ENCODE assay signal across 8 mouse cellular contexts in genomic region chr8:123290166-123290565, GRCm38 (mm10). TPM values are rescaled to one million over a fixed set of nuclear protein-coding genes. Genes with fewer than 3 reads are reported as not detected.
A peak's percentile ranks its signal among the peaks of the same experiment; 100 is the strongest.
DNase-seq lines count a peak whose midpoint lies in the region; ATAC-seq and TF ChIP-seq lines count a peak whose summit lies in the region.
"Had no signal": no experiment of that assay in that cellular context is flagged by ENCODE, and none has a peak within 500 bp of the region (broad histone marks: within the 10 kb centered on the region; RNA-seq: fewer than 3 reads in every experiment).

No protein-coding gene starts in this region.

- H3K9me3 ChIP-seq in hindbrain, postnatal 0 days (ENCODE audit: low read length), result no peaks in the 10 kb centered on the region
- no peaks in the 10 kb centered on the region for H3K9me3 ChIP-seq in hindbrain, embryonic 16.5 days (ENCODE audit: control insufficient read depth, low read length)
- H3K9me3 ChIP-seq: lung, embryonic 15.5 days had no signal

- no peaks in the 10 kb centered on the region for H3K4me1 ChIP-seq in hindbrain, postnatal 0 days (ENCODE audit: insufficient read depth, low read length)
- no peaks in the 10 kb centered on the region for H3K4me1 ChIP-seq in hindbrain, embryonic 16.5 days (ENCODE audit: control insufficient read depth, insufficient read depth, low read depth, low read length)
- H3K4me1 ChIP-seq in cortical plate, adult 2 months (ENCODE audit: control insufficient read depth, insufficient read depth, low read length), result no peaks in the 10 kb centered on the region
- H3K4me1 ChIP-seq: lung, embryonic 15.5 days had no signal

- H3K4me2 ChIP-seq in hindbrain, postnatal 0 days (ENCODE audit: low read depth, low read length), result no peak overlapping the region
- no peak overlapping the region for H3K4me2 ChIP-seq in hindbrain, embryonic 16.5 days (ENCODE audit: low read length)
- H3K4me2 ChIP-seq: lung, embryonic 15.5 days had no signal

- no peaks in the 10 kb centered on the region for H3K36me3 ChIP-seq in hindbrain, postnatal 0 days (ENCODE audit: insufficient read depth, low read length)
- no peaks in the 10 kb centered on the region for H3K36me3 ChIP-seq in hindbrain, embryonic 16.5 days (ENCODE audit: control insufficient read depth, insufficient read depth, low read length)

- no peak overlapping the region for H3K27ac ChIP-seq in hindbrain, postnatal 0 days
- H3K27ac ChIP-seq in hindbrain, embryonic 16.5 days (ENCODE audit: low read depth, low read length), result no peak overlapping the region
- no peak overlapping the region for H3K27ac ChIP-seq in cortical plate, adult 2 months (ENCODE audit: insufficient read depth, low read length)
- H3K27ac ChIP-seq: lung, embryonic 15.5 days had no signal

- peak; percentile 57 for DNase-seq in hindbrain, postnatal 0 days (ENCODE audit: low spot score)
- DNase-seq in 416B (ENCODE audit: low read depth), result peak; percentile 65
- DNase-seq in B cell, adult 2 months, result peak; percentile 60 to 63
- DNase-seq in lung, postnatal 10 days, result peak; percentile 54

- H3K4me3 ChIP-seq in hindbrain, postnatal 0 days (ENCODE audit: low read length), result no peak overlapping the region
- no peak overlapping the region for H3K4me3 ChIP-seq in hindbrain, embryonic 16.5 days (ENCODE audit: low read length)
- no peak overlapping the region for H3K4me3 ChIP-seq in cortical plate, adult 2 months (ENCODE audit: insufficient read depth, low read length)
- H3K4me3 ChIP-seq: lung, embryonic 15.5 days had no signal

- no peaks in the 10 kb centered on the region for H3K27me3 ChIP-seq in hindbrain, postnatal 0 days (ENCODE audit: insufficient read depth, low read length)
- H3K27me3 ChIP-seq in hindbrain, embryonic 16.5 days (replicated peaks; ENCODE audit: control insufficient read depth, insufficient read depth, low read length), result no peaks in the 10 kb centered on the region
- H3K27me3 ChIP-seq: lung, embryonic 15.5 days had no signal

- peak; percentile 70 for TF ChIP-seq CTCF in hindbrain, postnatal 0 days (IDR thresholded peaks at IDR 0.05; ENCODE audit: low read depth)
- TF ChIP-seq CTCF in cortical plate, adult 2 months (IDR thresholded peaks at IDR 0.05; ENCODE audit: extremely low read depth, insufficient read depth, low read length), result peak; percentile 43

- 78% methylated on average over 4 of the region's 4 CpGs for WGBS in hindbrain, postnatal 0 days
- 73% methylated on average over 4 of the region's 4 CpGs for WGBS in hindbrain, embryonic 16.5 days

- no peak for ATAC-seq in hindbrain, postnatal 0 days
- no peak for ATAC-seq in hindbrain, embryonic 16.5 days
- no peak for ATAC-seq in erythroblast, adult 5-6 weeks (replicated peaks; ENCODE audit: low FRiP score, poor library complexity, severe bottlenecking)

- TF ChIP-seq POLR2A in cortical plate, adult 2 months (IDR thresholded peaks at IDR 0.05; ENCODE audit: extremely low read depth, insufficient read depth, low read length), result no peak

- H3K9ac ChIP-seq in hindbrain, postnatal 0 days (replicated peaks; ENCODE audit: low read length), result no peak overlapping the region
- H3K9ac ChIP-seq in hindbrain, embryonic 16.5 days (ENCODE audit: low read depth, low read length), result no peak overlapping the region
- H3K9ac ChIP-seq: lung, embryonic 15.5 days had no signal

RNA-seq across cellular contexts. Expression of gene Fanca, which starts 28.2 kb away (rescaled TPM):
- 9.5 and 13.5 TPM in 2 replicates for total RNA-seq in hindbrain, postnatal 0 days (2014; rRNA removed)
- 5.8 TPM in 2 replicates for polyA plus RNA-seq in hindbrain, postnatal 0 days (2015; fragmentation: Nextera tagmentation; extraction: Ambion mirVana)
- 5.7 and 7.8 TPM in 2 replicates for polyA plus RNA-seq in hindbrain, embryonic 16.5 days (2015; fragmentation: Nextera tagmentation; extraction: Ambion mirVana)
- 3.9 and 4.8 TPM in 2 replicates for polyA plus RNA-seq in cortical plate, adult 2 months (2012; rRNA removed)
- 2.3 and 16.5 TPM in 2 replicates for total RNA-seq in erythroblast, adult 5-6 weeks (2015; ENCODE audit: low replicate concordance)
- 11.1 and 22.0 TPM in 2 replicates for total RNA-seq in erythroblast, adult 5-6 weeks (2017; ENCODE audit: low replicate concordance)

RNA-seq across cellular contexts. Expression of gene Vps9d1, which starts 36.0 kb away (rescaled TPM):
- 91.6 and 92.3 TPM in 2 replicates for total RNA-seq in hindbrain, postnatal 0 days (2014; rRNA removed)
- 57.5 and 59.9 TPM in 2 replicates for polyA plus RNA-seq in hindbrain, postnatal 0 days (2015; fragmentation: Nextera tagmentation; extraction: Ambion mirVana)
- 61.4 and 63.2 TPM in 2 replicates for polyA plus RNA-seq in hindbrain, embryonic 16.5 days (2015; fragmentation: Nextera tagmentation; extraction: Ambion mirVana)
- 111 and 112 TPM in 2 replicates for polyA plus RNA-seq in cortical plate, adult 2 months (2012; rRNA removed)
- 3.6 and 5.2 TPM in 2 replicates for total RNA-seq in erythroblast, adult 5-6 weeks (2015; ENCODE audit: low replicate concordance)
- 6.6 and 9.8 TPM in 2 replicates for total RNA-seq in erythroblast, adult 5-6 weeks (2017; ENCODE audit: low replicate concordance)

RNA-seq across cellular contexts. Expression of gene Zfp276, which starts 36.2 kb away (rescaled TPM):
- 42.4 and 42.9 TPM in 2 replicates for total RNA-seq in hindbrain, postnatal 0 days (2014; rRNA removed)
- 16.9 and 17.5 TPM in 2 replicates for polyA plus RNA-seq in hindbrain, postnatal 0 days (2015; fragmentation: Nextera tagmentation; extraction: Ambion mirVana)
- 22.4 and 25.2 TPM in 2 replicates for polyA plus RNA-seq in hindbrain, embryonic 16.5 days (2015; fragmentation: Nextera tagmentation; extraction: Ambion mirVana)
- 28.4 and 30.9 TPM in 2 replicates for polyA plus RNA-seq in cortical plate, adult 2 months (2012; rRNA removed)
- total RNA-seq in erythroblast, adult 5-6 weeks (2015; ENCODE audit: low replicate concordance), result 6.0 and 8.8 TPM in 2 replicates
- 9.3 and 12.4 TPM in 2 replicates for total RNA-seq in erythroblast, adult 5-6 weeks (2017; ENCODE audit: low replicate concordance)

RNA-seq across cellular contexts. Expression of gene Spire2, which starts 42.3 kb away (rescaled TPM):
- 34.0 and 34.5 TPM in 2 replicates for total RNA-seq in hindbrain, postnatal 0 days (2014; rRNA removed)
- polyA plus RNA-seq in hindbrain, postnatal 0 days (2015; fragmentation: Nextera tagmentation; extraction: Ambion mirVana), result 24.7 and 25.4 TPM in 2 replicates
- 27.3 and 38.5 TPM in 2 replicates for polyA plus RNA-seq in hindbrain, embryonic 16.5 days (2015; fragmentation: Nextera tagmentation; extraction: Ambion mirVana)
- polyA plus RNA-seq in cortical plate, adult 2 months (2012; rRNA removed), result 18.2 and 18.9 TPM in 2 replicates
- total RNA-seq in erythroblast, adult 5-6 weeks (2015; ENCODE audit: low replicate concordance), result not detected in 2 replicates
- total RNA-seq in erythroblast, adult 5-6 weeks (2017; ENCODE audit: low replicate concordance), result 0.09 TPM in 1 of 2 replicates, not detected in the other

RNA-seq across cellular contexts. Expression of gene Spata2l, which starts 54.1 kb away (rescaled TPM):
- total RNA-seq in hindbrain, postnatal 0 days (2014; rRNA removed), result 19.4 and 21.2 TPM in 2 replicates
- 13.4 and 15.8 TPM in 2 replicates for polyA plus RNA-seq in hindbrain, postnatal 0 days (2015; fragmentation: Nextera tagmentation; extraction: Ambion mirVana)
- polyA plus RNA-seq in hindbrain, embryonic 16.5 days (2015; fragmentation: Nextera tagmentation; extraction: Ambion mirVana), result 13.0 and 13.8 TPM in 2 replicates
- 59.6 and 69.8 TPM in 2 replicates for polyA plus RNA-seq in cortical plate, adult 2 months (2012; rRNA removed)
- total RNA-seq in erythroblast, adult 5-6 weeks (2015; ENCODE audit: low replicate concordance), result 2.3 TPM in 1 of 2 replicates, not detected in the other
- 0.56 and 2.0 TPM in 2 replicates for total RNA-seq in erythroblast, adult 5-6 weeks (2017; ENCODE audit: low replicate concordance)
